Mouse (Mus musculus) heart, postnatal 0 days (tissue): ENCODE measurements at regions not wholly inside any gene's neighbourhood (a gene's known extent, or its start where the extent isn't known, plus 50 kb on each side); places are given as distances from the start of the nearest gene placed in this dataset.

ENCODE experiments used
- ATAC-seq: fragments of 200-750 bp; cut with Nextera tagmentation; 2 replicates; pipeline ENCODE4 v1.8.0; 2017; ENCODE audit warnings: low read depth, moderate number of reproducible peaks, moderate library complexity; ENCODE audit not compliant: insufficient read depth
- DNase-seq: peaks from one replicate; pipeline ENCODE4 v3.0.0-alpha.2; 2016; ENCODE audit warnings: low spot score
- H3K27ac ChIP-seq: fragments of 300-500 bp; sonication (generic); 2 replicates; pipeline ENCODE4 v1.5.1; 2014; ENCODE audit warnings: low read depth, mild to moderate bottlenecking
- H3K27me3 ChIP-seq: fragments of 300-500 bp; sonication (generic); 2 replicates; pipeline ENCODE4 v1.6.1; 2014; ENCODE audit warnings: low read length, mixed read lengths; ENCODE audit not compliant: control insufficient read depth, insufficient read depth
- H3K36me3 ChIP-seq: fragments of 300-500 bp; sonication (generic); replicated peaks from 2 replicates; pipeline ENCODE4 v1.6.1; 2014; ENCODE audit warnings: low read length, mixed read lengths; ENCODE audit not compliant: control insufficient read depth, insufficient read depth
- H3K4me1 ChIP-seq: fragments of 300-500 bp; sonication (generic); 2 replicates; pipeline ENCODE4 v1.6.1; 2014; ENCODE audit warnings: antibody characterized with exemption; ENCODE audit not compliant: control insufficient read depth, insufficient read depth
- H3K4me2 ChIP-seq: fragments of 300-500 bp; sonication (generic); 2 replicates; pipeline ENCODE4 v1.6.1; 2014; ENCODE audit warnings: low read depth, mild to moderate bottlenecking, low read length, moderate library complexity
- H3K4me3 ChIP-seq: fragments of 300-500 bp; sonication (generic); 2 replicates; pipeline ENCODE4 v1.5.1; 2014; ENCODE audit warnings: low read depth, low read length
- H3K9ac ChIP-seq: fragments of 300-500 bp; sonication (generic); replicated peaks from 2 replicates; pipeline ENCODE4 v1.6.1; 2014; ENCODE audit warnings: low read depth, low read length, mixed read lengths
- H3K9me3 ChIP-seq: fragments of 300-500 bp; sonication (generic); replicated peaks from 2 replicates; pipeline ENCODE4 v1.6.1; 2016; ENCODE audit warnings: low read length; ENCODE audit not compliant: control insufficient read depth
- CTCF ChIP-seq: IDR thresholded peaks from 2 replicates; pipeline ENCODE4 v1.5.1; 2016; ENCODE audit warnings: antibody characterized with exemption, control low read depth, low read depth
- EP300 ChIP-seq: IDR thresholded peaks from 2 replicates; pipeline ENCODE4 v1.6.1; 2016; ENCODE audit warnings: antibody characterized with exemption, low read depth
- WGBS: fragments of 180-500 bp; shearing (Covaris S2); extraction: QIAGEN DNeasy Blood & Tissue Kit; methylation state at CpG from one replicate; pipeline ENCODE4 v1.1.7; 2014; 5-methylcytosine and 5-hydroxymethylcytosine counted together

GRCm38 (mm10) chr3:107387314-107388087 lies 54.0 kb upstream of the Rbm15 start:
- H3K4me2 ChIP-seq = no peak overlapping the region
- DNase-seq = no peak
- H3K4me1 ChIP-seq = peaks cover 6% of the 10 kb centered on the region
- no peak overlapping the region for H3K9ac ChIP-seq
- 63% methylated on average over 9 of the region's 9 CpGs for WGBS
- no peak overlapping the region for H3K4me3 ChIP-seq
- TF ChIP-seq EP300 (no peak), CTCF (no peak)
- no peaks in the 10 kb centered on the region for H3K27me3 ChIP-seq
- ATAC-seq = no peak
- H3K36me3 ChIP-seq = no peaks in the 10 kb centered on the region
- no peaks in the 10 kb centered on the region for H3K9me3 ChIP-seq
- H3K27ac ChIP-seq = no peak overlapping the region

- no peak overlapping the region for H3K9ac ChIP-seq
- peak; percentile 72 for DNase-seq
- no peak overlapping the region for H3K4me3 ChIP-seq
- H3K36me3 ChIP-seq = no peaks in the 10 kb centered on the region
- H3K9me3 ChIP-seq = no peaks in the 10 kb centered on the region
- TF ChIP-seq CTCF (no peak), EP300 (no peak)
- no peak overlapping the region for H3K27ac ChIP-seq
- no peak overlapping the region for H3K4me2 ChIP-seq
- peaks cover 6% of the 10 kb centered on the region for H3K4me1 ChIP-seq
- ATAC-seq = peak; percentile 47
- H3K27me3 ChIP-seq = no peaks in the 10 kb centered on the region
- 40% methylated on average over 6 of the region's 6 CpGs for WGBS
Measured at GRCm38 (mm10) chr3:107386432-107386831, 53.0 kb upstream of the Rbm15 start.
